8 mouse cellular contexts compared by ENCODE assay signal in the genomic region with DNA sequence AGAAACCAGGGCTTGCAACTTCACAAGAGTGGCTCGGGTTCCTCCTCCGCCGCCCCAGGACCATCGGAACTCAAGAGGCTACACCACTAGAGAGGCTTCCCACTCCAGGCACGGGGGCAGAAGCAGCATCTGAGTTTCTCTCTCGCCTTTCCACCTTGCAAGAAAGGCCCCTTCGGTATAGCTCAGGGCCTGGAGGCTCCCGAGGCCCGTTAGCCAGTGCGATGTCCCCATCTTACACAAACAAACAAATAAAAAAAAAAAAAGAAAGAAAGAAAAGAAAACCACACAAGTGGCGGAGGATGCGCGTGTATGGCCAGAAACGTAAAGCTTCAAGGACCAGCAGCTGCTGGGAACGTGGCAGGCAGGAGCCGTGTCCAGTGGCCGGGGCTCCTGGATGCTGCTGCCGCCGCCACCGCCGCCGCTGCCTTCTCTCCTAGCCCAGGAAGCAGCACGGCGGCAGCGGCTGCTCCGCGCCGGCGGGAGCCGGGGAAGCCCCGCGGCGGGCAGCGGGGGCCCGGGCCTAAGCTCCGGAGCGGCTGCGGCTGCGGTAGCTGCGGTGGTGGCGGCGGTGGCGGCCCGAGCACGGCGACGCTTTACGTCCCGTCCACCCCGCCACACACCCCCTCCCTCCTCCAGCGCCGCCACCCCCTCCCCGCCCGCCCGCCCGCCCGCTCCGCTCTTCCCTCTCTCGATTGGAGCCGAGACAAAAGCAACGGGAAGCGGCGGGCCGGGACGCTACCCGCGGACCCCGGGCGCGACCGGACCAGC. TPM values are rescaled to one million over a fixed set of nuclear protein-coding genes. Genes with fewer than 3 reads are reported as not detected.
A peak's percentile ranks its signal among the peaks of the same experiment; 100 is the strongest.
DNase-seq lines count a peak whose midpoint lies in the region; ATAC-seq lines count a peak whose summit lies in the region.

No protein-coding gene starts in this region.

- peak overlapping the region; percentile 57 for H3K4me2 ChIP-seq in limb, embryonic 12.5 days
- peak overlapping the region; percentile 75 for H3K4me2 ChIP-seq in midbrain, embryonic 12.5 days (replicated peaks)

- under 1% methylated on average over 42 of the region's 71 CpGs for WGBS in limb, embryonic 12.5 days
- under 1% methylated on average over 53 of the region's 71 CpGs for WGBS in midbrain, embryonic 12.5 days

- H3K27ac ChIP-seq in limb, embryonic 12.5 days = peak overlapping the region; percentile 99
- peak overlapping the region; percentile 98 for H3K27ac ChIP-seq in midbrain, embryonic 12.5 days (replicated peaks)

- H3K9ac ChIP-seq in limb, embryonic 12.5 days (replicated peaks) = peak overlapping the region; percentile 99
- H3K9ac ChIP-seq in midbrain, embryonic 12.5 days (replicated peaks) = peak overlapping the region; percentile 97

- H3K4me1 ChIP-seq in limb, embryonic 12.5 days (replicated peaks) = peaks cover 11% of the 10 kb centered on the region
- H3K4me1 ChIP-seq in midbrain, embryonic 12.5 days = peaks cover 14% of the 10 kb centered on the region

- H3K4me3 ChIP-seq in limb, embryonic 12.5 days (replicated peaks) = peak overlapping the region; percentile 97
- H3K4me3 ChIP-seq in midbrain, embryonic 12.5 days = peak overlapping the region; percentile 97

- peak; percentile 13 for ATAC-seq in inflammation-experienced regulatory T-cells, adult 6 months
- peak; percentile 74 for ATAC-seq in limb, embryonic 12.5 days (ENCODE audit: insufficient number of reproducible peaks, insufficient read depth, low FRiP score, low TSS enrichment, low read depth)
- ATAC-seq in midbrain, embryonic 12.5 days (ENCODE audit: low FRiP score, low read depth) = peak; percentile 80

- peaks cover 13% of the 10 kb centered on the region; the same call in 1 of the 2 replicates for H3K36me3 ChIP-seq in limb, embryonic 12.5 days
- peaks cover under 1% of the 10 kb centered on the region; the same call in 1 of the 2 replicates for H3K36me3 ChIP-seq in midbrain, embryonic 12.5 days

- H3K27me3 ChIP-seq in limb, embryonic 12.5 days = no peaks in the 10 kb centered on the region
- no peaks in the 10 kb centered on the region for H3K27me3 ChIP-seq in midbrain, embryonic 12.5 days

- H3K9me3 ChIP-seq in limb, embryonic 12.5 days = no peaks in the 10 kb centered on the region
- H3K9me3 ChIP-seq in midbrain, embryonic 12.5 days = no peaks in the 10 kb centered on the region

- peak; percentile 90 for DNase-seq in heart, adult 11 months
- no peak for DNase-seq in heart, postnatal 25 days (ENCODE audit: low spot score)
- DNase-seq in cerebellum, postnatal 10 days = peak; percentile 67 to 81
- DNase-seq in frontal cortex, postnatal 25 days (ENCODE audit: low spot score in 2 of 2) = peak; percentile 14 to 16
- peak; percentile 51 to 59 for DNase-seq in spleen, adult 18-20 months

- intact Hi-C loops in heart, postnatal 25 days (cut with DNase I) = loop anchor here (5.0 kb wide), 2 partner anchors 38 to 212 kb away; no protein-coding TSS in a partner anchor

RNA-seq across cellular contexts. Expression of a gene that starts 0.5 kb away (rescaled TPM):
- 10 to 100 TPM; 39.9 to 43.9 TPM for total RNA-seq in heart, postnatal 25 days (2021)
- polyA plus RNA-seq in inflammation-experienced regulatory T-cells, adult 6 months (2017; shearing (Covaris generic)) = 100 to 1,000 TPM in 1 of 3 experiments, 10 to 100 TPM in 2; 73.2 to 103 (median 86.4) TPM
- 148 and 150 TPM in 2 replicates for polyA plus RNA-seq in limb, embryonic 12.5 days (2016; fragmentation: Nextera tagmentation; extraction: Ambion mirVana)
- polyA plus RNA-seq in midbrain, embryonic 12.5 days (2016; fragmentation: Nextera tagmentation; extraction: Ambion mirVana) = 122 and 123 TPM in 2 replicates

Comparison
In these comparisons a context has a peak if more than half of its experiments do, and no peak if none do; other contexts are left out.
1. ATAC-seq: peak in every context shown above with its lines; median percentile 80 in midbrain, embryonic 12.5 days; 74 in limb, embryonic 12.5 days; 13 in inflammation-experienced regulatory T-cells, adult 6 months.